Mouse (Mus musculus): ENCODE results near the gene Olfr1087.

- no peak for TF ChIP-seq CTCF (IDR thresholded peaks at IDR 0.05; ENCODE audit: low read depth)
- TF ChIP-seq EP300 (IDR thresholded peaks at IDR 0.05; ENCODE audit: low read depth), result no peak
Measured at GRCm38 (mm10) chr2:86679992-86680391, 18.2 kb downstream of the Olfr1087 start, which contains the start of gene Olfr1086.

All from heart, postnatal 0 days (tissue).